Mouse (Mus musculus): Measurements from ENCODE around the gene Rapgef4. TPM values are rescaled to one million over a fixed set of nuclear protein-coding genes. Genes with fewer than 3 reads are reported as not detected.

Rapgef4 gene
- 2.4 and 4.4 TPM in 2 replicates for polyA plus RNA-seq (2014; fragmentation: Nextera tagmentation; extraction: Ambion mirVana)

- peak within 1 kb of the TSS; percentile 47; the same call in 1 of the 2 replicates for H3K9ac ChIP-seq (replicated peaks; ENCODE audit: low read depth, low read length)
- peak within 1 kb of the TSS; percentile 45 for H3K4me3 ChIP-seq (ENCODE audit: low read depth, low read length)
- under 1% methylated on average over 39 of the region's 52 CpGs for WGBS
- no peaks in the 10 kb centered on the region for H3K27me3 ChIP-seq (ENCODE audit: control insufficient read depth, insufficient read depth, low read length)
- ATAC-seq (ENCODE audit: insufficient number of reproducible peaks, insufficient read depth, low FRiP score, low read depth) = peak; percentile 61; the same call in 1 of the 2 replicates
- H3K4me1 ChIP-seq (ENCODE audit: control insufficient read depth, insufficient read depth, low read length) = no peaks in the 10 kb centered on the region
- H3K36me3 ChIP-seq (ENCODE audit: control insufficient read depth, insufficient read depth, low read length) = no peaks in the 10 kb centered on the region
- peak within 1 kb of the TSS; percentile 99 for H3K4me2 ChIP-seq (replicated peaks; ENCODE audit: low read depth, low read length)
- H3K27ac ChIP-seq (ENCODE audit: low read length) = no peak within 1 kb of the TSS
- H3K9me3 ChIP-seq (ENCODE audit: control insufficient read depth, low read depth, low read length) = no peaks in the 10 kb centered on the region
Measured at GRCm38 (mm10) chr2:71980771-71981342, at the start of gene Rapgef4. Rapgef4 (plus strand) TSS chr2:71981240.

GRCm38 (mm10) chr2:71934046-71934445 is 47.0 kb upstream of the Rapgef4 start:
- Histone ChIP-seq H3K9me3 (ENCODE audit: control insufficient read depth, low read depth, low read length) (no peaks in the 10 kb centered on the region), H3K4me2 (replicated peaks; ENCODE audit: low read depth, low read length) (no peak overlapping the region), H3K4me3 (ENCODE audit: low read depth, low read length) (no peak overlapping the region), H3K9ac (replicated peaks; ENCODE audit: low read depth, low read length) (no peak overlapping the region), H3K27me3 (ENCODE audit: control insufficient read depth, insufficient read depth, low read length) (no peaks in the 10 kb centered on the region), H3K27ac (ENCODE audit: low read length) (no peak overlapping the region), H3K4me1 (ENCODE audit: control insufficient read depth, insufficient read depth, low read length) (no peaks in the 10 kb centered on the region), H3K36me3 (ENCODE audit: control insufficient read depth, insufficient read depth, low read length) (no peaks in the 10 kb centered on the region)
- WGBS = 87% methylated on average over 8 of the region's 8 CpGs
- no peak for ATAC-seq (ENCODE audit: insufficient number of reproducible peaks, insufficient read depth, low FRiP score, low read depth)

- no peak overlapping the region for H3K9ac ChIP-seq (replicated peaks; ENCODE audit: low read depth, low read length)
- whole genome bisulfite sequencing = 100% methylated on average over 1 of the region's 1 CpGs
- no peaks in the 10 kb centered on the region for H3K27me3 ChIP-seq (ENCODE audit: control insufficient read depth, insufficient read depth, low read length)
- H3K4me3 ChIP-seq (ENCODE audit: low read depth, low read length) = no peak overlapping the region
- no peak for ATAC-seq (ENCODE audit: insufficient number of reproducible peaks, insufficient read depth, low FRiP score, low read depth)
- no peaks in the 10 kb centered on the region for H3K9me3 ChIP-seq (ENCODE audit: control insufficient read depth, low read depth, low read length)
- H3K36me3 ChIP-seq (ENCODE audit: control insufficient read depth, insufficient read depth, low read length) = no peaks in the 10 kb centered on the region
- H3K4me1 ChIP-seq (ENCODE audit: control insufficient read depth, insufficient read depth, low read length) = no peaks in the 10 kb centered on the region
- H3K4me2 ChIP-seq (replicated peaks; ENCODE audit: low read depth, low read length) = no peak overlapping the region
- H3K27ac ChIP-seq (ENCODE audit: low read length) = no peak overlapping the region
Measured at GRCm38 (mm10) chr2:71936711-71937110, 44.3 kb upstream of the Rapgef4 start.

- H3K4me1 ChIP-seq (ENCODE audit: control insufficient read depth, insufficient read depth, low read length) = no peaks in the 10 kb centered on the region
- H3K27ac ChIP-seq (ENCODE audit: low read length) = no peak overlapping the region
- no peaks in the 10 kb centered on the region for H3K9me3 ChIP-seq (ENCODE audit: control insufficient read depth, low read depth, low read length)
- H3K9ac ChIP-seq (replicated peaks; ENCODE audit: low read depth, low read length) = no peak overlapping the region
- no peak for ATAC-seq (ENCODE audit: insufficient number of reproducible peaks, insufficient read depth, low FRiP score, low read depth)
- H3K4me3 ChIP-seq (ENCODE audit: low read depth, low read length) = no peak overlapping the region
- no peaks in the 10 kb centered on the region for H3K36me3 ChIP-seq (ENCODE audit: control insufficient read depth, insufficient read depth, low read length)
- no peak overlapping the region for H3K4me2 ChIP-seq (replicated peaks; ENCODE audit: low read depth, low read length)
- WGBS = 92% methylated on average over 3 of the region's 3 CpGs
- H3K27me3 ChIP-seq (ENCODE audit: control insufficient read depth, insufficient read depth, low read length) = no peaks in the 10 kb centered on the region
Measured at GRCm38 (mm10) chr2:71937649-71938308, 43.3 kb upstream of the Rapgef4 start.

- Histone ChIP-seq H3K9me3 (ENCODE audit: control insufficient read depth, low read depth, low read length) (no peaks in the 10 kb centered on the region), H3K36me3 (ENCODE audit: control insufficient read depth, insufficient read depth, low read length) (no peaks in the 10 kb centered on the region), H3K4me2 (replicated peaks; ENCODE audit: low read depth, low read length) (no peak overlapping the region), H3K9ac (replicated peaks; ENCODE audit: low read depth, low read length) (no peak overlapping the region), H3K27me3 (ENCODE audit: control insufficient read depth, insufficient read depth, low read length) (no peaks in the 10 kb centered on the region), H3K4me1 (ENCODE audit: control insufficient read depth, insufficient read depth, low read length) (no peaks in the 10 kb centered on the region), H3K4me3 (ENCODE audit: low read depth, low read length) (no peak overlapping the region), H3K27ac (ENCODE audit: low read length) (no peak overlapping the region)
- WGBS = 40% methylated on average over 6 of the region's 6 CpGs
- no peak for ATAC-seq (ENCODE audit: insufficient number of reproducible peaks, insufficient read depth, low FRiP score, low read depth)
Measured at GRCm38 (mm10) chr2:71938716-71939393, 42.2 kb upstream of the Rapgef4 start.

- 94% methylated on average over 3 of the region's 3 CpGs for WGBS
- Histone ChIP-seq H3K4me2 (replicated peaks; ENCODE audit: low read depth, low read length) (no peak overlapping the region), H3K27ac (ENCODE audit: low read length) (no peak overlapping the region), H3K27me3 (ENCODE audit: control insufficient read depth, insufficient read depth, low read length) (no peaks in the 10 kb centered on the region), H3K4me1 (ENCODE audit: control insufficient read depth, insufficient read depth, low read length) (no peaks in the 10 kb centered on the region), H3K4me3 (ENCODE audit: low read depth, low read length) (no peak overlapping the region), H3K9ac (replicated peaks; ENCODE audit: low read depth, low read length) (no peak overlapping the region), H3K36me3 (ENCODE audit: control insufficient read depth, insufficient read depth, low read length) (no peaks in the 10 kb centered on the region), H3K9me3 (ENCODE audit: control insufficient read depth, low read depth, low read length) (no peaks in the 10 kb centered on the region)
- ATAC-seq (ENCODE audit: insufficient number of reproducible peaks, insufficient read depth, low FRiP score, low read depth) = no peak
Measured at GRCm38 (mm10) chr2:71941005-71941720, 39.9 kb upstream of the Rapgef4 start.

- no peak overlapping the region for H3K4me2 ChIP-seq (replicated peaks; ENCODE audit: low read depth, low read length)
- no peak for ATAC-seq (ENCODE audit: insufficient number of reproducible peaks, insufficient read depth, low FRiP score, low read depth)
- H3K4me1 ChIP-seq (ENCODE audit: control insufficient read depth, insufficient read depth, low read length) = no peaks in the 10 kb centered on the region
- H3K27me3 ChIP-seq (ENCODE audit: control insufficient read depth, insufficient read depth, low read length) = no peaks in the 10 kb centered on the region
- no peaks in the 10 kb centered on the region for H3K36me3 ChIP-seq (ENCODE audit: control insufficient read depth, insufficient read depth, low read length)
- no peak overlapping the region for H3K9ac ChIP-seq (replicated peaks; ENCODE audit: low read depth, low read length)
- H3K9me3 ChIP-seq (ENCODE audit: control insufficient read depth, low read depth, low read length) = no peaks in the 10 kb centered on the region
- no peak overlapping the region for H3K4me3 ChIP-seq (ENCODE audit: low read depth, low read length)
- no peak overlapping the region for H3K27ac ChIP-seq (ENCODE audit: low read length)
- WGBS = 89% methylated on average over 5 of the region's 5 CpGs
Measured at GRCm38 (mm10) chr2:71941721-71942087, 39.3 kb upstream of the Rapgef4 start.

- no peak for ATAC-seq (ENCODE audit: insufficient number of reproducible peaks, insufficient read depth, low FRiP score, low read depth)
- Histone ChIP-seq H3K4me1 (ENCODE audit: control insufficient read depth, insufficient read depth, low read length) (no peaks in the 10 kb centered on the region), H3K9me3 (ENCODE audit: control insufficient read depth, low read depth, low read length) (peaks cover 4% of the 10 kb centered on the region; the same call in 1 of the 2 replicates), H3K36me3 (ENCODE audit: control insufficient read depth, insufficient read depth, low read length) (no peaks in the 10 kb centered on the region), H3K4me3 (ENCODE audit: low read depth, low read length) (no peak overlapping the region), H3K27me3 (ENCODE audit: control insufficient read depth, insufficient read depth, low read length) (no peaks in the 10 kb centered on the region), H3K9ac (replicated peaks; ENCODE audit: low read depth, low read length) (no peak overlapping the region), H3K4me2 (replicated peaks; ENCODE audit: low read depth, low read length) (no peak overlapping the region), H3K27ac (ENCODE audit: low read length) (no peak overlapping the region)
- WGBS = 83% methylated on average over 4 of the region's 4 CpGs
Measured at GRCm38 (mm10) chr2:71951212-71951611, 29.8 kb upstream of the Rapgef4 start.
